Mouse (Mus musculus): ENCODE measurements around the gene Plekhg1. TPM values are rescaled to one million over a fixed set of nuclear protein-coding genes. Genes with fewer than 3 reads are reported as not detected.

The Plekhg1 gene
- polyA plus RNA-seq, 1 experiment, result 2.3 TPM

DNA sequence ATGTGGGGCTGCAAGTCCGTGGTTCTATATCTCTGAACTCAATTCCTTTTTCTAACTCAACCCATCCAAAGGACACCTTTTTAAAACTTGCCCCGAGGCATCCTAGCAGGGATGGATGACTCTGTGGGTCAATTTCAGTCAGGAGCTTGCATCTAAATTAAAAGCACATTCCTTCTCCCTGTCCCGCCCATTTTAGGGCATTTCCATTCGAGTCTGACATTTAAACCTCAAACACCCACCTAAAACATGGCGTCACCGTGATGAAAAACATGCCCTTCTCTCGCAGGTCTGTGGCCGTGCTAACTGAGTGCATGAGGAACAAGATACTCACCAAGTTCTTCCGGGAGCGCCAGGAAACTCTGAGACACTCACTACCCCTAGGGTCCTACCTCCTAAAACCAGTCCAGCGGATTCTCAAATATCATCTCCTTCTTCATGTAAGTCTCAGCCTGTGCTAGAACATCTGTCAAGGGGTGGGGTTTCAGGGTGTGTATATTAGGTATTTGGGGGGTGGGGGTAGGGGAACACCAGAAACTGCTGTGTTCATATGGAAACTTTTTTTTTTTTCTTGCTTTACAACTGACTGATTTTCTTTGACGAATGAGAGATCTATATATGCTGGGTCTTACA is 193.3 kb downstream of the Plekhg1 start:
- H3K4me1 ChIP-seq (replicated peaks; ENCODE audit: control insufficient read depth, insufficient read depth, low read length), result no peaks in the 10 kb centered on the region; the same call in 1 of the 2 replicates
- no peak overlapping the region for H3K4me3 ChIP-seq (ENCODE audit: control insufficient read depth, insufficient read depth, low read length)
- WGBS, result 90% methylated on average over 12 of the region's 12 CpGs
- H3K27ac ChIP-seq (ENCODE audit: control insufficient read depth, insufficient read depth, low read length), result no peak overlapping the region
- H3K27me3 ChIP-seq (ENCODE audit: control insufficient read depth, insufficient read depth, low read length), result no peaks in the 10 kb centered on the region
- no peak for DNase-seq
- no peaks in the 10 kb centered on the region for H3K36me3 ChIP-seq (ENCODE audit: control insufficient read depth, insufficient read depth, low read length)
- TF ChIP-seq CTCF (IDR thresholded peaks at IDR 0.05; ENCODE audit: borderline replicate concordance, control insufficient read depth, extremely low read depth, insufficient read depth, low read length, poor library complexity) (no peak), POLR2A (IDR thresholded peaks at IDR 0.05; ENCODE audit: control insufficient read depth, extremely low read depth, insufficient read depth, low read length, poor library complexity) (no peak)

- Histone ChIP-seq H3K4me1 (replicated peaks; ENCODE audit: control insufficient read depth, insufficient read depth, low read length) (no peaks in the 10 kb centered on the region; the same call in 1 of the 2 replicates), H3K27ac (ENCODE audit: control insufficient read depth, insufficient read depth, low read length) (no peak overlapping the region), H3K36me3 (ENCODE audit: control insufficient read depth, insufficient read depth, low read length) (no peaks in the 10 kb centered on the region), H3K27me3 (ENCODE audit: control insufficient read depth, insufficient read depth, low read length) (no peaks in the 10 kb centered on the region), H3K4me3 (ENCODE audit: control insufficient read depth, insufficient read depth, low read length) (no peak overlapping the region)
- TF ChIP-seq CTCF (IDR thresholded peaks at IDR 0.05; ENCODE audit: borderline replicate concordance, control insufficient read depth, extremely low read depth, insufficient read depth, low read length, poor library complexity) (no peak), POLR2A (IDR thresholded peaks at IDR 0.05; ENCODE audit: control insufficient read depth, extremely low read depth, insufficient read depth, low read length, poor library complexity) (no peak)
- DNase-seq, result no peak
Measured at GRCm38 (mm10) chr10:3936864-3937263, 196.7 kb downstream of the Plekhg1 start.

GRCm38 (mm10) chr10:3939895-3940595 is 199.9 kb downstream of the Plekhg1 start:
- TF ChIP-seq POLR2A (IDR thresholded peaks at IDR 0.05; ENCODE audit: control insufficient read depth, extremely low read depth, insufficient read depth, low read length, poor library complexity), result no peak
- TF ChIP-seq CTCF (IDR thresholded peaks at IDR 0.05; ENCODE audit: borderline replicate concordance, control insufficient read depth, extremely low read depth, insufficient read depth, low read length, poor library complexity), result no peak
- H3K27ac ChIP-seq (ENCODE audit: control insufficient read depth, insufficient read depth, low read length), result no peak overlapping the region

GRCm38 (mm10) chr10:3940596-3940975 is 200.4 kb downstream of the Plekhg1 start:
- Histone ChIP-seq H3K36me3 (ENCODE audit: control insufficient read depth, insufficient read depth, low read length) (no peaks in the 10 kb centered on the region), H3K4me1 (replicated peaks; ENCODE audit: control insufficient read depth, insufficient read depth, low read length) (no peaks in the 10 kb centered on the region), H3K27ac (ENCODE audit: control insufficient read depth, insufficient read depth, low read length) (no peak overlapping the region), H3K4me3 (ENCODE audit: control insufficient read depth, insufficient read depth, low read length) (no peak overlapping the region), H3K27me3 (ENCODE audit: control insufficient read depth, insufficient read depth, low read length) (no peaks in the 10 kb centered on the region)
- WGBS, result 93% methylated on average over 6 of the region's 6 CpGs
- DNase-seq, result no peak
- no peak for TF ChIP-seq POLR2A (IDR thresholded peaks at IDR 0.05; ENCODE audit: control insufficient read depth, extremely low read depth, insufficient read depth, low read length, poor library complexity)
- TF ChIP-seq CTCF (IDR thresholded peaks at IDR 0.05; ENCODE audit: borderline replicate concordance, control insufficient read depth, extremely low read depth, insufficient read depth, low read length, poor library complexity), result no peak

More at GRCm38 (mm10) chr10:3939895-3940595, 199.9 kb downstream of the Plekhg1 start:
- Histone ChIP-seq H3K36me3 (ENCODE audit: control insufficient read depth, insufficient read depth, low read length) (no peaks in the 10 kb centered on the region), H3K4me1 (replicated peaks; ENCODE audit: control insufficient read depth, insufficient read depth, low read length) (no peaks in the 10 kb centered on the region), H3K27me3 (ENCODE audit: control insufficient read depth, insufficient read depth, low read length) (no peaks in the 10 kb centered on the region), H3K4me3 (ENCODE audit: control insufficient read depth, insufficient read depth, low read length) (no peak overlapping the region)
- DNase-seq, result no peak
- WGBS, result 95% methylated on average over 11 of the region's 11 CpGs

GRCm38 (mm10) chr10:3941054-3941757 is 201.0 kb downstream of the Plekhg1 start:
- H3K36me3 ChIP-seq (ENCODE audit: control insufficient read depth, insufficient read depth, low read length), result no peaks in the 10 kb centered on the region
- no peak overlapping the region for H3K4me3 ChIP-seq (ENCODE audit: control insufficient read depth, insufficient read depth, low read length)
- H3K4me1 ChIP-seq (replicated peaks; ENCODE audit: control insufficient read depth, insufficient read depth, low read length), result no peaks in the 10 kb centered on the region
- TF ChIP-seq CTCF (IDR thresholded peaks at IDR 0.05; ENCODE audit: borderline replicate concordance, control insufficient read depth, extremely low read depth, insufficient read depth, low read length, poor library complexity), result no peak
- no peak for TF ChIP-seq POLR2A (IDR thresholded peaks at IDR 0.05; ENCODE audit: control insufficient read depth, extremely low read depth, insufficient read depth, low read length, poor library complexity)
- 84% methylated on average over 11 of the region's 11 CpGs for WGBS
- H3K27ac ChIP-seq (ENCODE audit: control insufficient read depth, insufficient read depth, low read length), result no peak overlapping the region
- no peaks in the 10 kb centered on the region for H3K27me3 ChIP-seq (ENCODE audit: control insufficient read depth, insufficient read depth, low read length)
- DNase-seq, result no peak

GRCm38 (mm10) chr10:3942289-3942688 is 202.1 kb downstream of the Plekhg1 start:
- TF ChIP-seq POLR2A (IDR thresholded peaks at IDR 0.05; ENCODE audit: control insufficient read depth, extremely low read depth, insufficient read depth, low read length, poor library complexity), result no peak
- TF ChIP-seq CTCF (IDR thresholded peaks at IDR 0.05; ENCODE audit: borderline replicate concordance, control insufficient read depth, extremely low read depth, insufficient read depth, low read length, poor library complexity), result no peak
- H3K36me3 ChIP-seq (ENCODE audit: control insufficient read depth, insufficient read depth, low read length), result no peaks in the 10 kb centered on the region
- H3K4me3 ChIP-seq (ENCODE audit: control insufficient read depth, insufficient read depth, low read length), result no peak overlapping the region
- H3K27me3 ChIP-seq (ENCODE audit: control insufficient read depth, insufficient read depth, low read length), result no peaks in the 10 kb centered on the region
- WGBS, result 87% methylated on average over 6 of the region's 6 CpGs
- H3K27ac ChIP-seq (ENCODE audit: control insufficient read depth, insufficient read depth, low read length), result no peak overlapping the region
- DNase-seq, result no peak
- no peaks in the 10 kb centered on the region for H3K4me1 ChIP-seq (replicated peaks; ENCODE audit: control insufficient read depth, insufficient read depth, low read length)

Data from thymus, adult 2 months (tissue).